Mouse (Mus musculus) cortical plate, adult 2 months (tissue): Measurements from ENCODE around the gene Trim41.
"Not testable (repeated sequence)": the region's sequence is repeated elsewhere in the genome, so short reads cannot be mapped to it uniquely, and the experiment has no call there.

Source experiments
- CTCF ChIP-seq: fragments of 200-500 bp; IDR thresholded peaks from 2 replicates; pipeline ENCODE4 v1.5.1; 2011; ENCODE audit warnings: mild to moderate bottlenecking, control low read depth, low read length; ENCODE audit not compliant: insufficient read depth; ENCODE audit errors: extremely low read depth
- POLR2A ChIP-seq: fragments of 200-500 bp; IDR thresholded peaks from 2 replicates; pipeline ENCODE4 v1.6.1; 2011; ENCODE audit warnings: mild to moderate bottlenecking, low read length, control low read depth; ENCODE audit not compliant: insufficient read depth; ENCODE audit errors: extremely low read depth

DNA sequence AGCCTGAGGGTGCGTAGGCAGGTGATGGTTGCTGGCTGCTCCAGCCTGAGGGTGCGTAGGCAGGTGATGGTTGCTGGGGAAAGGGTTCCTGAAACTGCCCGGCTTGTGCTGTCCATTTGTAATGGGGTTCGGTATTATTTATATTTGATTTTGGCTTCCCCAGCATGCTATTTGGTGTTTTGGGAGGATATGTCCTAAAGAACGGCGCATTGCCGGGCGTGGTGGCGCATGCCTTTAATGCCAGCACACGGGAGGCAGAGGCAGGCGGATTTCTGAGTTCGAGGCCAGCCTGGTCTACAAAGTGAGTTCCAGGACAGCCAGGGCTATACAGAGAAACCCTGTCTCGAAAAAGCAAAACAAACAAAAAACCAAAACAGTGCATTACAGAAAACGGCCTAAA, 4.1 kb upstream of the Trim41 start:
- TF ChIP-seq CTCF, POLR2A: not testable (repeated sequence)
